Mouse (Mus musculus): ENCODE data around the gene Dnah6. TPM values are rescaled to one million over a fixed set of nuclear protein-coding genes. Genes with fewer than 3 reads are reported as not detected.
A peak's percentile ranks its signal among the peaks of the same experiment; 100 is the strongest.

The Dnah6 gene
- polyA plus RNA-seq, 1 experiment from 2014 or later, result 0.15 TPM

DNA sequence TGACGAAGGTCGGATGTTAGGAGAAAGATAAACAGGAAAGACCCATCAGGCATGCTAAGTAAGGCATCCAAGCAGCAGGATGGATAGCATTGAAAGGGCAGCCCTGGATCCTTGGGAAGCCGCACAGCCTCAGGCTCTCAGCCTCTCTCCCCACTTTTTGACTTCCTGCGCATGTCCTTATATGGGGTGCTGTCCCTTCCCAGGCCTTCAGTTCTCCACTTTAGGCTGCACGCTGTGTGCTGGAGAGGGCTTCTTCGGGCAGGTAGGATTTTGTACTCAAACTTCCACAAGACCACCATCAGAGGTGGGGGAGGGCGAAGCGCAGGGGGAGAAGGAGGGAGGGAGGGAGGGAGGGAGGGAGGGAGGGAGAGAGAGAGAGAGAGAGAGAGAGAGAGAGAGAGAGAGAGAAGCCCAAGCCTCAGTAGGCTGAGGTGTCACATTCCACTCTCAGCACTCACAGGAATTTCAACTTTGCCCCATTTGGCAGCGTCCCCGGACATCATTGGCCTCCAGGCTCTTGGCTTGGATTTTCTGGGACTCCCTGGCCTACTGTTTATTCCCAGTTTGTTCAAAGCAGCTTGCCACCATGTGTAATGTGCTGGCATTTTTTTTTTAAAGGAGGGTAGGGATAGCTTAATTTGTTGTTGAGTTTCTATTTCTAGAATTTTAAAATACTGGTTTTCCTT, 1.5 kb upstream of the Dnah6 start:
- 0 out of 2 replicates have a peak, but pooled peaks cover 5% of the 10 kb centered on the region for H3K27me3 ChIP-seq
- H3K9me3 ChIP-seq, result no peaks in the 10 kb centered on the region
- H3K9ac ChIP-seq, result no peak overlapping the region
- no peak overlapping the region for H3K4me3 ChIP-seq (replicated peaks)
- H3K27ac ChIP-seq, result no peak overlapping the region
- H3K4me2 ChIP-seq, result no peak overlapping the region
- H3K4me1 ChIP-seq, result peaks cover 7% of the 10 kb centered on the region
- ATAC-seq (ENCODE audit: low FRiP score), result no peak
- no peaks in the 10 kb centered on the region for H3K36me3 ChIP-seq (replicated peaks)
- WGBS, result 32% methylated on average over 10 of the region's 10 CpGs

DNA sequence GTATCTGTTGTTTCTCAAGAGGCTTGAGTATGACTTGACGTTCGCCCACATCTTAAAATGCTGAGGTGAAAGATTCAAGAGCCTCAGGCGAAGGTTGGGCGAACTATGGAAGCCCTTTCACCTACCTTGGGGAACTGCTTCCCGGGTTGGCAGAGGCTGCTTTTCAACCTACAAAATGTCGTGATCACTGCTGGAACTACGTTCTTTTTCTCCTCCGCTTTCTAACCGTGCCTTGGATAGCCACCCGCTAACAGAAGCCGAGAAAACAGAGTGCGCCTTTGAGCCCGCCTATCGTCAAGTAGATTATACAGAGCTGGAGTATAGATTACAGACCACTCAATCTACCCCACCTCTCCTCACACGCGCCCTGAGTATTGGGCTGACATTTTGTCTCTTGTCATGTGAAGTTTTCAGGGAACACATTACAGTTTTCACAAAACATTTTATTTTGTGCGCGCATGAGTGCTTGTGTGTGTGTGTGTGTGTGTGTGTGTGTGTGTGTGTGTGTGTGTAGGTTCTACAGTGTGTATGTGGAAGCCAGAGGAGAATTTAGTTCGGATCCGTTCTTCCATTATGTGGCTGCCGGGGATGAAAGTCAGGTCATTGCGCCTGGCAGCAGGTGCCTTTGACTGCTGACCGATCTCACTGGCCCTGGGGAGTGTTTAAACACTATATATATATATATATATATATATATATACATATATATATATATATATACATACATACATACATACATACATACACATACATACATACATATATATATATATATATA, 696 bp upstream of the Dnah6 start:
- H3K27ac ChIP-seq, result no peak overlapping the region
- 0 out of 2 replicates have a peak, but pooled peaks cover 5% of the 10 kb centered on the region for H3K27me3 ChIP-seq
- ATAC-seq (ENCODE audit: low FRiP score), result peak; percentile 64
- peak overlapping the region; percentile 63 for H3K4me2 ChIP-seq
- 36% methylated on average over 23 of the region's 23 CpGs for WGBS
- peak overlapping the region; percentile 37 for H3K4me3 ChIP-seq (replicated peaks)
- H3K9me3 ChIP-seq, result no peaks in the 10 kb centered on the region
- H3K4me1 ChIP-seq, result peaks cover 7% of the 10 kb centered on the region
- H3K9ac ChIP-seq, result peak overlapping the region; percentile 13; the same call in 1 of the 2 replicates
- no peaks in the 10 kb centered on the region for H3K36me3 ChIP-seq (replicated peaks)

DNA sequence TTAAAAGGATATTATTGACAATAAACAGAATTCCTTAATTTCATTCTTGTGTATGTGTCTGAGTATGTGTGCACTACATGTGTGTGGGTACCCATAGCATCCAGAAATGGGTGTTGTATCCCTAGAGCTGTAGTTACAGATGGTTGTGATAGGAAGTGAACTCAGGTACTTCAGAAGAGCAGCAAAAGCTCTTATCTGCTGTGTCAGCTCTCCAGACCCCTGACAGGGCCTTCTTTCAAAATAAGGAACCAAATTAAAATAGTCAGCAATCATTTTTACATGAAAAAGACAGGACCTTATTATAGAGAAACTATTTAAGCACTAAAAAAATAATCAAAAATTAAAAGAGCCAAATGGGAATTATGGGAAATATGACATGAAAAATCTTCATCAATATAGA, 9.8 kb downstream of the Dnah6 start:
- Histone ChIP-seq H3K27me3 (no peaks in the 10 kb centered on the region), H3K9ac (no peak overlapping the region), H3K27ac (no peak overlapping the region), H3K4me1 (no peaks in the 10 kb centered on the region), H3K4me3 (replicated peaks) (no peak overlapping the region), H3K9me3 (no peaks in the 10 kb centered on the region), H3K36me3 (replicated peaks) (no peaks in the 10 kb centered on the region), H3K4me2 (no peak overlapping the region)
- ATAC-seq (ENCODE audit: low FRiP score), result no peak

DNA sequence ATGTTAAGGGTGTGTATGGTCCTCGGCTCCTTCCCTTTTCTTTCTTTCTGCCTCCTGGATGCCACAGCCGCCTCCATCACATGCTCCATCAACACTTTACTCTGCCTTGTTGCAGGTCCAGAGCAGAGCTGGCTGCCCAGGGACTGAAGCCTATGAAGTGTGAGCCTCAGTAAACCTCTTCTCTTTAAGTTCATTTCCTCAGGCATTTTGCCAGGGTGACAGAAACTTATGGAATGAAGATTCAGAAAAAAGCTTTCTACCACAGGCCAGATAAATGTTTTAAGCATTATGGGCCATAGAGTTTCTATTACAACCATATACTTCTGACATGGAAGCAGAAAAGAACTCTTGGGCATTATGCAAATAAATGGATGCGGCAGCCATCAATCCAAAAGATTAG, 10.4 kb downstream of the Dnah6 start:
- Histone ChIP-seq H3K27ac (no peak overlapping the region), H3K4me3 (replicated peaks) (no peak overlapping the region), H3K36me3 (replicated peaks) (no peaks in the 10 kb centered on the region), H3K9me3 (no peaks in the 10 kb centered on the region), H3K9ac (no peak overlapping the region), H3K4me1 (no peaks in the 10 kb centered on the region), H3K4me2 (no peak overlapping the region), H3K27me3 (no peaks in the 10 kb centered on the region)
- WGBS, result 92% methylated on average over 3 of the region's 3 CpGs
- no peak for ATAC-seq (ENCODE audit: low FRiP score)

DNA sequence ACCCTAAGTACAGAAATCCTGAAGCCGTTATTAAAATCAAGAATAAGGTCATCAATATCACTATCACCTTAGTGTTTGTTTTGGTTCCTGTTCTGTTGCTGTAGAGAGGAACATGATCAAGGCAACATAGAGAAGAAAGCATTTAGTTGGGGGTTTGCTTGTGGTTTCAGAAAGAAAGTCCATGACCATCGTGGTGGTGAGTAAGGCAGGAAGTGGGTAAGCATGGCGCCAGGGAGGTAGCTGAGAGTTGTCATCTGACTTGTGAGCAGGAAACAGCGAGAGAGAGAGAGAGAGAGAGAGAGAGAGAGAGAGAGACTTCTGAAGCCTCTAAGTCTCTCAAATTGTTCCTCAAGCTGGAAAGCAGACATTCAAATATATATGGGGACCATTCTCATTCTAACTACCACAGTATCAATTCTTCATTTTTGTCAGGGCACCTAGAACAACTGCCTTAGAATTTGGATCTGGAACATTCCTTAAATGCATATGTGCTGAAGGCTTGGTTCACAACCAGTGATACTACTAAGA, 10.9 kb downstream of the Dnah6 start:
- Histone ChIP-seq H3K27ac (no peak overlapping the region), H3K4me2 (no peak overlapping the region), H3K4me1 (no peaks in the 10 kb centered on the region), H3K27me3 (no peaks in the 10 kb centered on the region), H3K9me3 (no peaks in the 10 kb centered on the region), H3K9ac (no peak overlapping the region), H3K36me3 (replicated peaks) (no peaks in the 10 kb centered on the region), H3K4me3 (replicated peaks) (no peak overlapping the region)
- 86% methylated on average over 4 of the region's 4 CpGs for WGBS
- ATAC-seq (ENCODE audit: low FRiP score), result no peak

DNA sequence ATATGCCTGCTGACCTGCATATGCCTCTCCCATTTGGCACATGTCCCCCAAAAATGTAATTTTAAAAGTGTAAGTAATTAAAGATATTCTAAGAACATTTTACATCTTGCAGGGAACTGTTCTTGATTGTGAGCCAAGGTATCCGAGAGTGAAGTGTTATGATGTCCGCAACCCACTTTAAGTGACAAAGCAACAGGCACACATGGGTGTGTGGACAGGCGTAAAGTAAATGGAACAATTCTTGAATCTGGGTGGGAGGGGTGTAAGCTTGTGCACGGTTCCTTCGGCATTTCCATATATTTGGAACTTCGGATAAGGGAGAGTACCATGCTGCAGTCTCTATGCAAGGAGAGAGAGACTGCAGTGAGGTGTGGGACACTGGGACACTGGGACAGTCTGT, 11.9 kb downstream of the Dnah6 start:
- H3K9ac ChIP-seq, result no peak overlapping the region
- H3K4me1 ChIP-seq, result no peaks in the 10 kb centered on the region
- 86% methylated on average over 6 of the region's 6 CpGs for WGBS
- H3K27ac ChIP-seq, result no peak overlapping the region
- no peak overlapping the region for H3K4me2 ChIP-seq
- H3K9me3 ChIP-seq, result no peaks in the 10 kb centered on the region
- no peaks in the 10 kb centered on the region for H3K27me3 ChIP-seq
- no peaks in the 10 kb centered on the region for H3K36me3 ChIP-seq (replicated peaks)
- ATAC-seq (ENCODE audit: low FRiP score), result no peak
- no peak overlapping the region for H3K4me3 ChIP-seq (replicated peaks)

DNA sequence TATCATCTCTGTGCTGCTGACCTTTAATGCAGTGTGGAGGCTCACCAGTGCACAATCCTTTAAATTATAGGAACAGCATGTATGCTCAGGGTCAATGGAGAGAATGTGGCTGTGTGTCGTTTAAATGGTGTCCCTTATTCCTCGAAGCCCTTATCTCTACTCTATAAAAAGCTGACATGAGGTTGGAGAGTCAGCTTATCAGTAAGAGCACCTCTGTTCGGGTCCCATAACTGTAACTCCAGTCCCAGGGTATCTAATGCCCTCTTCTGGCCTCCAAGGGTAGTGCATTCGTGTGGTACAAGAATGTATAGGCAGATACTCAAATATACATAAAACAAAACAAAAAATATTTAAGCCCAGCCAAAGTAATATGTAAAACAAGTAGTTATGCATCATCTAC, 16.5 kb downstream of the Dnah6 start:
- Histone ChIP-seq H3K4me1 (no peaks in the 10 kb centered on the region), H3K9me3 (no peaks in the 10 kb centered on the region), H3K36me3 (replicated peaks) (no peaks in the 10 kb centered on the region), H3K4me3 (replicated peaks) (no peak overlapping the region), H3K27me3 (no peaks in the 10 kb centered on the region), H3K9ac (no peak overlapping the region), H3K4me2 (no peak overlapping the region), H3K27ac (no peak overlapping the region)
- WGBS, result 81% methylated on average over 4 of the region's 4 CpGs
- ATAC-seq (ENCODE audit: low FRiP score), result no peak

DNA sequence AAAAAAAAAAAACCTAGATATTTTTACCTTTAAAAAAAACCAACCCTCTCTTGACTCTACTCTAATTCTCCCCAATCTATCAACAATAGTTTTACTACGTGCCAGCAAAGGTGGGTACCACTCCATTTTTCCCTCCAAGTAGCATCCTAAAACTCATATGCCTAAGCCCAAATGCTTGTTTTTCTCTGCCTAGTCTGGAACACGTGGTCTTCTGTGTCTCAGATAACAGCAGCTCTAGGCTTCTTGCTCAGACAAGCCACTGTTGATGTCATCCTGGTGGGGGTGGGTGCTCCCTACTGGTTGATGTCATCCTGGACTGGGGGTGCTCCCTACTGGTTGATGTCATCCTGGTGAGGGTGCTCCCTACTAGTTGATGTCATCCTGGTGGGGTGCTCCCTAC, 17.7 kb downstream of the Dnah6 start:
- Histone ChIP-seq H3K27ac (no peak overlapping the region), H3K9ac (no peak overlapping the region), H3K4me2 (no peak overlapping the region), H3K36me3 (replicated peaks) (no peaks in the 10 kb centered on the region), H3K4me1 (no peaks in the 10 kb centered on the region), H3K4me3 (replicated peaks) (no peak overlapping the region), H3K9me3 (no peaks in the 10 kb centered on the region), H3K27me3 (no peaks in the 10 kb centered on the region)
- ATAC-seq (ENCODE audit: low FRiP score), result no peak
- 75% methylated on average over 2 of the region's 2 CpGs for WGBS

DNA sequence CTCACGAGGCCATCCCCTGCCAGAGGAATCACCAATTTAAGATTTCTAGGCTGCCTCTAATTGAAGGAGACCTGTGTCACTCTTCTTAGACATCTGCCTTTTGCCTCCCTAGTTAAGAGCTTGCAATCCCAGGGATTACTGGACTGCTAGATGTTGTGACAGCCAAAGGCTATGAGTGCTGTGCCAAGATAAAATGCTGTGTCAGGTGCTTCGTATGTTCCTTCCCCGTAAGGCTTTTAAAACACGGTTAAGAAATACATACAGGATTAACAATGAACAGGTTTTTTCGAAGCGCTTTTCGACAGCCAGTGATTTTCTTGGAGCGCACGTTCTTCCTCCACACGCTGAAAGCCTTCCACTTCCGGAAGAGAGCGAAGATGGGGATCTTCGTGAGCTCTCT, 26.2 kb downstream of the Dnah6 start:
- H3K4me3 ChIP-seq (replicated peaks), result no peak overlapping the region
- no peak for ATAC-seq (ENCODE audit: low FRiP score)
- H3K9ac ChIP-seq, result no peak overlapping the region
- H3K36me3 ChIP-seq (replicated peaks), result no peaks in the 10 kb centered on the region
- H3K27ac ChIP-seq, result no peak overlapping the region
- no peaks in the 10 kb centered on the region for H3K27me3 ChIP-seq
- H3K9me3 ChIP-seq, result no peaks in the 10 kb centered on the region
- 92% methylated on average over 13 of the region's 13 CpGs for WGBS
- H3K4me1 ChIP-seq, result no peaks in the 10 kb centered on the region
- no peak overlapping the region for H3K4me2 ChIP-seq

DNA sequence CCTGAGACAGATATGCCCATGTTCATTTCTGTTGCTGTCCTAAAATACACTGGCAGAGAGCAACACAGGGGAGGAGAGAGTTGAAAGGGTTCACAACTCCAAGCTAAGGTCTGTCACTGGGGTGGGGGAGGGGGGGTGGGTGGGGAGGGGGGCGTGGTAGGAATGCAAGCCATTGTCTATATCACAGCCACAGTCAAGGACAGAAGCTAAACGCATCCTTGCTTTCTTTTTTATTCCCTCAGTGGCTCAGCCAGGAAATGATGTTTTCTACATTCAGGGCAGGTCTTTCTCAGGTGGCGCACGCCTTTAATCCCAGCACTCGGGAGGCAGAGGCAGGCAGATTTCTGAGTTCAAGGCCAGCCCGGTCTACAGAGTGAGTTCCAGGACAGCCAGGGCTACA, 30.7 kb downstream of the Dnah6 start:
- no peak overlapping the region for H3K9ac ChIP-seq
- no peaks in the 10 kb centered on the region for H3K27me3 ChIP-seq
- no peak overlapping the region for H3K27ac ChIP-seq
- no peaks in the 10 kb centered on the region for H3K9me3 ChIP-seq
- no peaks in the 10 kb centered on the region for H3K4me1 ChIP-seq
- no peak overlapping the region for H3K4me3 ChIP-seq (replicated peaks)
- H3K4me2 ChIP-seq, result no peak overlapping the region
- H3K36me3 ChIP-seq (replicated peaks), result no peaks in the 10 kb centered on the region
- ATAC-seq (ENCODE audit: low FRiP score), result no peak
- 71% methylated on average over 6 of the region's 6 CpGs for WGBS

DNA sequence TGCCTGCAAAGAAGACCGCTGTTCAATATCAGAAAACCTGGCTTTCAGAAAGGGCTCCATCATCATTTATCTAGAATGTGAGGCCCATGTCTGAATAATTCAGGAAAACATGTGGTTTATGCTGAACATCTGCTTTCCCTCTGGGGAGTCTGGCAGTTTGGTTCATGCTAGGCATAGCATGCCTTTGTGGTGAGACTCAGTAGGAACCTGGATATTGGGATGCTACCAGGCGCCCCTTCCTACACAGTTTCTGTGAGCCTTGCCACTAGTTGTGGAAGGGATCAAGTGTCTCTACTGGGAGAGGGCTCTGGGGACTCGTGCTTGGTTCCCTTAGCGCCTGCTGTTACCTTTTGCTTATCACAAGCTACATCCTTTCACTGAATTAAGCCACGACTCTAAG, 37.2 kb downstream of the Dnah6 start:
- H3K9me3 ChIP-seq, result no peaks in the 10 kb centered on the region
- ATAC-seq (ENCODE audit: low FRiP score), result no peak
- no peaks in the 10 kb centered on the region for H3K36me3 ChIP-seq (replicated peaks)
- H3K9ac ChIP-seq, result no peak overlapping the region
- no peaks in the 10 kb centered on the region for H3K27me3 ChIP-seq
- H3K27ac ChIP-seq, result no peak overlapping the region
- no peaks in the 10 kb centered on the region for H3K4me1 ChIP-seq
- H3K4me3 ChIP-seq (replicated peaks), result no peak overlapping the region
- WGBS, result 79% methylated on average over 5 of the region's 5 CpGs
- no peak overlapping the region for H3K4me2 ChIP-seq

DNA sequence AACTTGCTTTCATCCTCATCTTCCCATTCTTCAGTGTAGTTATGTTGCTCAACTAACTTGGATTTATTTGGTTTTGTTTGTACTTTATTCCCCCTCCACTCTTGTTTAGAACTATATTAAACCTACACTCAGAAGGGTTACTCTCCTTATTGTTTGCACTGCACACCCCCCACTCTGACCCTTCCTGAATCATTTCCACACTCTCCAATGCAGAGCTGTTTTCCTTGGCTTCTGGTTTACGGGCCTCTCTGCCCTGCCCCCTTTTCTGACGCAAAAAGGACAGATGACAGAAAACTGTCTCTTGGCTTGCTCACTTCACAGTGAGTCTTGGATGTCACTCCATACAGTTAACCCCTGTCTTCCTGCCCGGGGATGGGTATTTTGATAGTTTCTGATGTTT, 38.5 kb downstream of the Dnah6 start:
- H3K4me3 ChIP-seq (replicated peaks), result no peak overlapping the region
- H3K9ac ChIP-seq, result no peak overlapping the region
- ATAC-seq (ENCODE audit: low FRiP score), result no peak
- 65% methylated on average over 3 of the region's 3 CpGs for WGBS
- no peaks in the 10 kb centered on the region for H3K36me3 ChIP-seq (replicated peaks)
- H3K27ac ChIP-seq, result no peak overlapping the region
- H3K4me2 ChIP-seq, result no peak overlapping the region
- no peaks in the 10 kb centered on the region for H3K27me3 ChIP-seq
- no peaks in the 10 kb centered on the region for H3K9me3 ChIP-seq
- H3K4me1 ChIP-seq, result no peaks in the 10 kb centered on the region

DNA sequence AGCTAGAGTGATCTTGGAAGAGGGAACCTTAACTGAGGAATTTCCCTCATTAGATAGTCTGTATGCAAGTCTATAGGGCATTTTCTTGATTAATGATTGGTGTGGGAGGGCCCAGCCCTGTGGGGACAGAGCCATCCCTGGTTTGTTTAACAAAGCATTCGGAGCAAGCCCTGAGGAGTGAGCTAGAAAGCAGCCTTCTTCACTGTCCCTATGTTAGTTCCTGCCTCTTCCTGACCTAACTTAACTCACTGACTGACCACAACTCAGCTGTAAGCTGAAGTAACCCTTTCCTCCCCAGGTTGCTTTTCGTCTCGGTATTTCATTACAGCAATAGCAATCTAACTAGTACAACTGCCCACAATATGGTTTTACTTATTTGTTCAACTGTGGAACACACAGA, 39.0 kb downstream of the Dnah6 start:
- Histone ChIP-seq H3K27me3 (no peaks in the 10 kb centered on the region), H3K27ac (no peak overlapping the region), H3K9me3 (no peaks in the 10 kb centered on the region), H3K36me3 (replicated peaks) (no peaks in the 10 kb centered on the region), H3K4me3 (replicated peaks) (no peak overlapping the region), H3K4me1 (no peaks in the 10 kb centered on the region), H3K9ac (no peak overlapping the region), H3K4me2 (no peak overlapping the region)
- 59% methylated on average over 3 of the region's 3 CpGs for WGBS
- no peak for ATAC-seq (ENCODE audit: low FRiP score)
